34 mouse cellular contexts compared by ENCODE assay signal in the genomic region with DNA sequence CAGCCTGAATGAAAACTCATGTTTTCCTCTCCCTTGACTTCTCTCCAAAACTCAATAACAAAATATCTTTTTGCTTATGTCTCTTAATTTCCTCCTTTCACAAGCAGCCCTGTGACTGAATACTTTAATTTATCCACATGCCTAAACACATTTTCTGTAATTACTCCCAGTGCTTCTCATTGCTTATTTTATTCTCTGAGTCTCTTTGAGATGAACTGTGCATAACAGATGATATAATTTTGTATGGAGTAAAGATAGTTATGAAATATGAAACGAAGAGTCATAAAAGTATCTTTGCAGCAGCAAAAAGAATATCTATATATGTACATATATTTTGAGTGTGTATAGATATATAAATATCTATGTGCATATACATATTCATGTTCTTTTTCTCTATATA.
"Had no signal": no experiment of that assay in that cellular context is flagged by ENCODE, and none has a peak within 500 bp of the region (broad histone marks: within the 10 kb centered on the region; RNA-seq: fewer than 3 reads in every experiment).

No protein-coding gene starts in this region.

- ATAC-seq: hindbrain, embryonic 16.5 days; hindbrain, postnatal 0 days; inflammation-experienced regulatory T-cells, adult 6 months; intestine, embryonic 15.5 days; intestine, embryonic 16.5 days; intestine, postnatal 0 days had no signal

- H3K36me3 ChIP-seq: heart, embryonic 12.5 days; heart, embryonic 13.5 days; heart, embryonic 15.5 days; hindbrain, embryonic 10.5 days; hindbrain, embryonic 12.5 days; hindbrain, embryonic 13.5 days; hindbrain, embryonic 15.5 days; intestine, embryonic 15.5 days; kidney, embryonic 15.5 days had no signal

- H3K27me3 ChIP-seq: heart, embryonic 12.5 days; heart, embryonic 13.5 days; heart, embryonic 15.5 days; hindbrain, embryonic 12.5 days; hindbrain, embryonic 13.5 days; hindbrain, embryonic 15.5 days; intestine, embryonic 15.5 days; kidney, embryonic 15.5 days had no signal

- H3K9me3 ChIP-seq: heart, embryonic 12.5 days; heart, embryonic 13.5 days; heart, embryonic 15.5 days; hindbrain, embryonic 10.5 days; hindbrain, embryonic 12.5 days; hindbrain, embryonic 13.5 days; hindbrain, embryonic 15.5 days; intestine, embryonic 15.5 days; kidney, embryonic 15.5 days had no signal

- DNase-seq: heart, postnatal 10 days; heart, postnatal 14 days; heart, postnatal 36 days; heart, postnatal 4 days; kidney, adult 11 months; kidney, adult 18-20 months; kidney, adult 2 months; kidney, adult 8-10 months; kidney, adult 9 months; kidney, postnatal 10 days; kidney, postnatal 14 days; kidney, postnatal 25 days; kidney, postnatal 36 days; kidney, postnatal 4 days; layer of hippocampus, adult 9-11 months; layer of hippocampus, postnatal 36 days had no signal

- H3K4me1 ChIP-seq: heart, embryonic 12.5 days; heart, embryonic 13.5 days; heart, embryonic 15.5 days; hindbrain, embryonic 10.5 days; hindbrain, embryonic 12.5 days; hindbrain, embryonic 13.5 days; hindbrain, embryonic 15.5 days; intestine, embryonic 15.5 days; kidney, embryonic 15.5 days had no signal

- H3K27ac ChIP-seq: heart, embryonic 13.5 days; heart, embryonic 15.5 days; hindbrain, embryonic 10.5 days; hindbrain, embryonic 12.5 days; hindbrain, embryonic 13.5 days; hindbrain, embryonic 14.5 days; hindbrain, embryonic 15.5 days; hindbrain, postnatal 0 days; intestine, embryonic 15.5 days; kidney, embryonic 15.5 days; kidney, postnatal 0 days; layer of hippocampus, adult 2 months; left cerebral cortex, adult 2 months had no signal

- H3K9ac ChIP-seq: heart, embryonic 12.5 days; heart, embryonic 13.5 days; heart, embryonic 15.5 days; hindbrain, embryonic 12.5 days; hindbrain, embryonic 13.5 days; hindbrain, embryonic 14.5 days; hindbrain, embryonic 15.5 days; intestine, embryonic 15.5 days; kidney, embryonic 15.5 days had no signal

- H3K4me2 ChIP-seq: heart, embryonic 12.5 days; heart, embryonic 13.5 days; heart, embryonic 15.5 days; hindbrain, embryonic 12.5 days; hindbrain, embryonic 13.5 days; hindbrain, embryonic 14.5 days; hindbrain, embryonic 15.5 days; intestine, embryonic 15.5 days; kidney, embryonic 15.5 days had no signal

- H3K4me3 ChIP-seq: heart, embryonic 12.5 days; heart, embryonic 13.5 days; heart, embryonic 15.5 days; hindbrain, embryonic 10.5 days; hindbrain, embryonic 12.5 days; hindbrain, embryonic 13.5 days; hindbrain, embryonic 15.5 days; intestine, embryonic 15.5 days; kidney, embryonic 15.5 days; layer of hippocampus, adult 2 months; left cerebral cortex, adult 2 months had no signal
